Mouse (Mus musculus) hindbrain, embryonic 16.5 days (tissue): Measurements from ENCODE around the gene Dse. TPM values are rescaled to one million over a fixed set of nuclear protein-coding genes. Genes with fewer than 3 reads are reported as not detected.

ENCODE experiments used
- ATAC-seq: fragments of 200-750 bp; cut with Nextera tagmentation; 2 replicates; pipeline ENCODE4 v1.8.0; 2017; ENCODE audit warnings: moderate TSS enrichment, moderate library complexity
- H3K27ac ChIP-seq: fragments of 300-500 bp; sonication (generic); 2 replicates; pipeline ENCODE4 v1.5.1; 2014; ENCODE audit warnings: low read depth, mild to moderate bottlenecking, control low read depth, low read length, moderate library complexity
- H3K27me3 ChIP-seq: fragments of 300-500 bp; sonication (generic); replicated peaks from 2 replicates; pipeline ENCODE4 v1.6.1; 2014; ENCODE audit warnings: low read length; ENCODE audit not compliant: control insufficient read depth, insufficient read depth
- H3K36me3 ChIP-seq: fragments of 300-500 bp; sonication (generic); 2 replicates; pipeline ENCODE4 v1.6.1; 2014; ENCODE audit warnings: mild to moderate bottlenecking, low read length, moderate library complexity, mixed read lengths; ENCODE audit not compliant: control insufficient read depth, insufficient read depth
- H3K4me1 ChIP-seq: fragments of 300-500 bp; sonication (generic); 2 replicates; pipeline ENCODE4 v1.6.1; 2014; ENCODE audit warnings: low read depth, low read length; ENCODE audit not compliant: control insufficient read depth, insufficient read depth
- H3K4me2 ChIP-seq: fragments of 300-500 bp; sonication (generic); 2 replicates; pipeline ENCODE4 v1.6.1; 2014; ENCODE audit warnings: mild to moderate bottlenecking, low read length, control low read depth, moderate library complexity
- H3K4me3 ChIP-seq: fragments of 300-500 bp; sonication (generic); 2 replicates; pipeline ENCODE4 v1.5.1; 2014; ENCODE audit warnings: mild to moderate bottlenecking, low read length, control low read depth, moderate library complexity
- H3K9ac ChIP-seq: fragments of 300-500 bp; sonication (generic); 2 replicates; pipeline ENCODE4 v1.6.1; 2014; ENCODE audit warnings: low read depth, mild to moderate bottlenecking, control low read depth, low read length, moderate library complexity
- H3K9me3 ChIP-seq: fragments of 300-500 bp; sonication (generic); 2 replicates; pipeline ENCODE4 v1.6.1; 2014; ENCODE audit warnings: mild to moderate bottlenecking, low read length, moderate library complexity; ENCODE audit not compliant: control insufficient read depth
- WGBS: fragments of 180-500 bp; shearing (Covaris S2); extraction: QIAGEN DNeasy Blood & Tissue Kit; methylation state at CpG from one replicate; pipeline ENCODE4 v1.1.7; 2014; 5-methylcytosine and 5-hydroxymethylcytosine counted together
- polyA plus RNA-seq: library from polyadenylated mRNA; unstranded; fragments of >200 nt; fragmentation: Nextera tagmentation; extraction: Ambion mirVana; gene quantifications from 2 replicates; pipeline ENCODE4 v1.2.1, GENCODE M21; 2015

The Dse gene
- polyA plus RNA-seq, 1 experiment from 2014 or later = 6.1 TPM

GRCm38 (mm10) chr10:34131356-34131755 lies 76.2 kb downstream of the Dse start:
- Histone ChIP-seq H3K4me3 (no peak overlapping the region), H3K27ac (no peak overlapping the region), H3K27me3 (no peaks in the 10 kb centered on the region), H3K9ac (no peak overlapping the region), H3K4me2 (no peak overlapping the region), H3K9me3 (no peaks in the 10 kb centered on the region), H3K36me3 (no peaks in the 10 kb centered on the region), H3K4me1 (no peaks in the 10 kb centered on the region)
- 68% methylated on average over 2 of the region's 2 CpGs for WGBS
- ATAC-seq = no peak

GRCm38 (mm10) chr10:34128391-34128790 lies 79.1 kb downstream of the Dse start:
- no peak for ATAC-seq
- no peaks in the 10 kb centered on the region for H3K27me3 ChIP-seq
- no peak overlapping the region for H3K4me2 ChIP-seq

GRCm38 (mm10) chr10:34127392-34128378 lies 79.8 kb downstream of the Dse start, which contains the start of gene Calhm6:
Calhm6 (minus strand) TSS chr10:34127984.
- Histone ChIP-seq H3K27ac (no peak within 1 kb of the TSS), H3K9me3 (no peaks in the 10 kb centered on the region), H3K4me1 (no peaks in the 10 kb centered on the region), H3K4me3 (peak within 1 kb of the TSS; percentile 56), H3K4me2 (peak within 1 kb of the TSS; percentile 71), H3K9ac (peak within 1 kb of the TSS; percentile 69), H3K36me3 (no peaks in the 10 kb centered on the region), H3K27me3 (no peaks in the 10 kb centered on the region)
- 17% methylated on average over 42 of the region's 44 CpGs for WGBS
- ATAC-seq = peak; percentile 92

More at GRCm38 (mm10) chr10:34128391-34128790, 79.1 kb downstream of the Dse start:
- Histone ChIP-seq H3K4me3 (no peak overlapping the region), H3K27ac (no peak overlapping the region), H3K9ac (no peak overlapping the region), H3K9me3 (no peaks in the 10 kb centered on the region), H3K4me1 (no peaks in the 10 kb centered on the region), H3K36me3 (no peaks in the 10 kb centered on the region)
- 84% methylated on average over 6 of the region's 6 CpGs for WGBS

GRCm38 (mm10) chr10:34118421-34118820 lies 89.1 kb downstream of the Dse start:
- no peaks in the 10 kb centered on the region for H3K4me1 ChIP-seq
- ATAC-seq = no peak
- no peaks in the 10 kb centered on the region for H3K9me3 ChIP-seq
- no peak overlapping the region for H3K9ac ChIP-seq
- H3K27ac ChIP-seq = no peak overlapping the region
- whole genome bisulfite sequencing = 93% methylated on average over 2 of the region's 2 CpGs
- H3K4me2 ChIP-seq = no peak overlapping the region
- H3K36me3 ChIP-seq = no peaks in the 10 kb centered on the region
- H3K4me3 ChIP-seq = no peak overlapping the region
- no peaks in the 10 kb centered on the region for H3K27me3 ChIP-seq

GRCm38 (mm10) chr10:34117770-34118169 lies 89.7 kb downstream of the Dse start:
- Histone ChIP-seq H3K9ac (no peak overlapping the region), H3K36me3 (no peaks in the 10 kb centered on the region), H3K4me3 (no peak overlapping the region), H3K4me2 (no peak overlapping the region), H3K4me1 (no peaks in the 10 kb centered on the region), H3K27me3 (no peaks in the 10 kb centered on the region), H3K27ac (no peak overlapping the region), H3K9me3 (no peaks in the 10 kb centered on the region)
- ATAC-seq = no peak

GRCm38 (mm10) chr10:34117131-34117530 lies 90.4 kb downstream of the Dse start:
- no peaks in the 10 kb centered on the region for H3K27me3 ChIP-seq
- 76% methylated on average over 3 of the region's 3 CpGs for WGBS
- no peaks in the 10 kb centered on the region for H3K9me3 ChIP-seq
- H3K9ac ChIP-seq = no peak overlapping the region
- H3K4me3 ChIP-seq = no peak overlapping the region
- no peak for ATAC-seq
- no peaks in the 10 kb centered on the region for H3K4me1 ChIP-seq
- no peak overlapping the region for H3K4me2 ChIP-seq
- H3K36me3 ChIP-seq = no peaks in the 10 kb centered on the region
- H3K27ac ChIP-seq = no peak overlapping the region

GRCm38 (mm10) chr10:34111964-34112738 lies 95.4 kb downstream of the Dse start:
- Histone ChIP-seq H3K9me3 (no peaks in the 10 kb centered on the region), H3K36me3 (no peaks in the 10 kb centered on the region), H3K9ac (no peak overlapping the region), H3K4me1 (no peaks in the 10 kb centered on the region), H3K27me3 (no peaks in the 10 kb centered on the region), H3K27ac (no peak overlapping the region), H3K4me2 (no peak overlapping the region), H3K4me3 (no peak overlapping the region)
- WGBS = 88% methylated on average over 4 of the region's 4 CpGs
- ATAC-seq = no peak

GRCm38 (mm10) chr10:34110863-34111465 lies 96.6 kb downstream of the Dse start:
- H3K27ac ChIP-seq = no peak overlapping the region
- no peak overlapping the region for H3K4me3 ChIP-seq
- ATAC-seq = no peak
- WGBS = 88% methylated on average over 13 of the region's 13 CpGs
- H3K9ac ChIP-seq = no peak overlapping the region
- H3K9me3 ChIP-seq = no peaks in the 10 kb centered on the region
- no peaks in the 10 kb centered on the region for H3K4me1 ChIP-seq
- H3K4me2 ChIP-seq = no peak overlapping the region
- no peaks in the 10 kb centered on the region for H3K27me3 ChIP-seq
- no peaks in the 10 kb centered on the region for H3K36me3 ChIP-seq
